Mouse (Mus musculus): ENCODE data around the gene C130050O18Rik.

C130050O18Rik gene

DNA sequence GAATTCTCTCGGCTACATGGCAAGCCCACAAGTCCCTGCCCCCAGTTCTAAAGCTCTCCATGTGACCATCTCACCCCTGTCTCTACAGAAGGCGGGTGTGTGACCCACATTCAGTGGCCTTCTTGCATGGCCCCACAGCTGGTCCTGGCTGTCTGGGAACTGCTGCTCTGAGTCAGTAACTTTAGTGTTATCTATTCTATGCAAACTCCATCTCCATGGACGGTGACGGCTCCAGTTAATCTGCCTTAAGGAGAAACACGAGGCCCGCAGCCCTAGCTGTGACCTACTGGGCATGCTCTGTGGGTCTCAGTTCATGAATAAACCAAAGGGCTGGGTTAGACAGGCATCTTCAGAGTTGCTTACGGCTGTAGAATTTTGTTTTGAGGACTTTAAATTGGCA lies 10.7 kb upstream of the C130050O18Rik start:
- in situ Hi-C loops (cut with MboI, MseI) = loop anchor here in 1 of 2 experiments (10.0 kb wide), 1 partner anchor 1430 kb away; no protein-coding TSS in a partner anchor

DNA sequence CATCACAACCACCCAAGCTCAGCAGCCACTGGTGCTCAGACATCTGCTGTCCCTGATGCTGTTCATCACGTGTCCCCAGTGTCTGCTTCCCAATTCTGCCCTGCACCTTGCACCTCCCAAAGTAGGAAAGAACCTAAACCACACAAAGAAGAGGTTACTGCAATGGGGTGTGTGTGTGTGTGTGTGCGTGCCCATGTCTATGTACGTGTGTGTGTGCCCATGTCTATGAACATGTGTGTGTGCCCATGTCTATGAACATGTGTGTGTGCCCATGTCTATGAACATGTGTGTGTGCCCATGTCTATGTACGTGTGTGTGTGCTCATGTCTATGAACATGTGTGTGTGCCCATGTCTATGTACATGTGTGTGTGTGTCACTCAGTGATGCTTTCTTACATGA lies 9.6 kb upstream of the C130050O18Rik start:
- in situ Hi-C loops (cut with MboI, MseI) = loop anchor here in 1 of 2 experiments (10.0 kb wide), 1 partner anchor 1429 kb away; no protein-coding TSS in a partner anchor

DNA sequence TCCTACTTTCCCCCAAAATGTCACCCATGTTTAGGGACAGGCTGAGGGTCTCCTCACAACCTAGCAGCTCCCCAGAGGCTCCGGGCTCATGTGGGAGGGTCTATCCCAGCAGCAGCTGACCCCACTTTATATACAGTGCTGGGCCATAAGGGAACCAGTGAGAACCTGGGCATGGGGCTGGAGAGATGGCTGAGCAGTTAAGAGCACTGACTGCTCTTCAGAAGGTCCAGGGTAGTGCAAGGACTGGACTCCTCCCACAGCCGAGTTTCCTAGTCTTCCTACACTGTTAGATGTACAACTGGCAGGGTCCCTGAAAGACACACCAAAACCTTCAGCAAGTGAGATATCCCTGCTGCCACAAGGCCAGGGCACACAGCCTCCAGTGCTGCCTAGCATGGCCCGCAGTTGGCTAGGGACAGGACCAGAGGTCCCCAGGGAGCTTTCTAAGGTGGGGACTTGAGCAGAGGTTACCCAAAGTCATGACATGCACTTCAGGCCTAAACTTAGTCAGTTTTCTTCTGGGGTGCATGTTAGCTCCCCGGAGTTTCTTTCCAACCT lies 7.6 kb upstream of the C130050O18Rik start:
- in situ Hi-C loops (cut with MboI, MseI) = loop anchor here in 1 of 2 experiments (10.0 kb wide), 1 partner anchor 1427 kb away; no protein-coding TSS in a partner anchor

DNA sequence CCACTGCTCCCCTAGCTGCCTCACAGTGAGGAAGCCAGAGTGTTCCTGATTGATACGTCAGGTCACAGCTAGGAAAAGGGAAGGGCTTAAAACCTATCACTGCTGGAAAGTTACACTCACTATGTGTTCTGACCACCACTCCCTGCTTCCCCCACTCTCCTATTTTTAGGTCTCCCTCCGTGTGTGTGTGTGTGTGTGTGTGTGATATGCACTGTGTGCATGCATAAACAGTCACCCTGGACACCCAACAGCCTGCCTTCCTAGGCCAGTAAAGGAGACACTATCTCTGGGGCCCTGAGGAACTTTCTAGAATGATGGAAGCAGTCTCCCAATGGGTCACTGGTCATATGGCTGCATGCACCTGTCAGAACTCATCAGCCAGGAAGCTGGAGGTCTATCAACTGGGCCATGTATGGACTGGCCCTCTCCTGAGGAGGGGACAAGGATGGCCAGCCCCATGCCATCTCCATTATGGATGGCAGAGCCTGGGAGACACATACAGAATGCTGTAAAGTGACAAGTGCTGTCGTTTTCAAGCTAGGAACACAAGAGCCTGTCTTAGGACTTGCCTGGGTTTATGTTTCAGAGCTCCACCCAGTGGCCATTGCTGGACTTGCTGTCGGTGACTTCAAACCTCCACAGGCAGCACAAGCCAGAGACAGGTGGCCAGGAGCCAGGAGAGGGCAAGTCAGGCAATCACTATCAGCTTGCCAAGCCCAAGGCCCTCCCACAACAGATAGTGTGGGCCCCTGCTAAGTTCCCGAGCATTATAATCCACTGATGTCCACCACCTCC lies 6.9 kb upstream of the C130050O18Rik start:
- in situ Hi-C loops (cut with MboI, MseI) = loop anchor here in 1 of 2 experiments (10.0 kb wide), 1 partner anchor 1427 kb away; no protein-coding TSS in a partner anchor

DNA sequence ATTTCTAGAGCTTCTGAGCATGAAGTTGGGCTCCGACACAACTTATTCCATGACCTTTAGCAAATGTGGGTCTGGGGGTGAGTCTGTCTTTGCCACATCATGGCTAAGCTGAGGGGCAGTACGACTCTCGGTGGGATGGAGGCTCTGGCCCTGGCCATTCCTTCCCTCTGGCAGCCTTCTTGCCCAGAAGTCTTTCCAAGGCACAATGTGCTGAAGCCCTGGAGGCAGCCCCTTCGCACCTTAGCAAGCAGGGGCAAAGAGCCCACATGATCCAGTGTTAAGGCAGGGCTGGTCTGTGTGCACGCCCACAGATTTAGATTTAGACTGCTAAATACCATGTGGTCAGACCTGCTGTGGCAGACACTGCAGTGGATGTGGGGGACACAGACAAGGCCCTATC lies 6.3 kb upstream of the C130050O18Rik start:
- in situ Hi-C loops (cut with MboI, MseI) = loop anchor here in 1 of 2 experiments (10.0 kb wide), 1 partner anchor 1426 kb away; no protein-coding TSS in a partner anchor

DNA sequence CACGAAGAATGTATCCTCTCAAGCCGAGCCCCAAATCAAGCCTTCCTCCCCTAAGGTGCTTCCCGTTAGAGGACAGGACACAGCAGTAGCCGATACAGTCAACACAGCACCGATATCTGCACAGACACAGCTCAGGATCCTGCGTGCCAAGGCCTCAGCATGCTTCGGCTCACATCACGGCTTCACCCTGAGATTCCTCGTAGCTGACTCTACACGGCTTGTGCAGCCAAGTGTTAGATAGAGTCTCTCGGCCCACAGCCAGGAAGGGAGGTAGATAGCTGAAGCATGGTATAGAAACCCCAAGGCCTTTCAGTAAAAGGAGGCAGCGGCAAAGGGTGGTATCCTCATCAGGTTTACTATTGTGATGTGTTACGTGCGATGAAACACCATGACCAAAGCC lies 5.1 kb upstream of the C130050O18Rik start:
- in situ Hi-C loops (cut with MboI, MseI) = loop anchor here in 1 of 2 experiments (10.0 kb wide), 1 partner anchor 1425 kb away; no protein-coding TSS in a partner anchor

DNA sequence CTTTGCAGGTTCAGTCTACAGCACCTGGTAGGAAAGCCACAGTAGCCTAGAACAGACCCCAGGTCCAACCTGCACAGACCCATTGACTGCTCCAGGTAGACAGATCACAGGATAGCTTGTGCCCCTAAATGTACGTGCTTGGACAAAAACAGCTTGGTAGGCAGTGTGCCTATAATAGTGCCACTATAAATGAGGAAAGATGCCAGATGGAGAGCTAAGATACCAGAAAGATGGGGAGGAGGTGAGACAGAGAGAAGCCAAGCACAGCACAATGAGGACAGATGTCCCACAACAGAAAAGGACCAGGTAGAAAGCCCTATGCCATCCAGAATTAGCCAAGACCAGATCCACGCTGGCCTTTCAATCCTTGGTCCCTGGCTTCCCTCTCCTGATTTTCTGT lies 3.0 kb upstream of the C130050O18Rik start:
- in situ Hi-C loops (cut with MboI, MseI) = no loop called here

DNA sequence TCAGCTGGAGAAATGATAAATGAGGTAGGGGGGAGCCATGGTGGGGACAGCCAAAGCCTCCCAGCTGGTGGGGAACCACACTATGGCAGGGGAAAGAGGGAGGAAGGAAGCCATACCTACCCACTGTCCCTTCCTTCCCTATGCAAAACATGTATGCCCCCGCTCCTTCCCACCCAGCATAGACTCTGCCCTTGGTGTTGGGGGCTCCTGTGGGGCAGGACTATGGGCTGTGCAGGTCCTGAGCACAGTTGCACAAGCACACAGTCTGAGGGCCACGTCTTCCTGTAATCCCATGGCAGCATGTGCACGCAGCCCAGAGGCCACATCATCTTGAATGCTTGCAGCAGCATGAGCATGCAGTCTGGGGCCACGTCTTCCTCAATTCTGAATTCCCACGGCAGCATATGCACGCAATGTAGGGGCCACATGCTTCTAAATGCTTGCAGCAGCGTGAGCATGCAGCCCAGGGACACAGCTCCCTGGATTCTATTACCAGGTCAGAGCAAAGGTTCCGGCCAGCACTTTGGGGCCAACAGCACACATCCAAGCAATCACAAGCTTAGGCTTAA lies 1.3 kb upstream of the C130050O18Rik start:
- in situ Hi-C loops (cut with MboI, MseI) = no loop called here

DNA sequence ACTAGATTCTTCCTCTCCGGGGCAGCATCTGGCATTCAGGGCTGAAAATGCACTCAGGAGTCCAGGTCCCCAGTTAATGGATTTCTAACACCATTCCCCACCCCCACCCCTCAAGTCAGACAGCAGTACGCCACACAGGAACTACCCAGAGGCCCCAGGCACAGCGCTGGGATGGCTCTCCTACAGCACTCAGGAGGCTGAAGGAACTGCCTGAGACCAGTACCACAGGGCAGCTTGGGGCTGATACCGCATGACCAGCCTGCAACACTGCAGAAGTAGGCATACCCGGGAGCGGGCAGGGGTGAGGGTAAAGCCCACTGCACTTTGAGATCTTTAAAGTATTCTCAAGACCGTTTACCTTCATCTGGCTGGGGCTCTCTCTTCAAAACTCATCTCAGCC lies 398 bp downstream of the C130050O18Rik start:
- in situ Hi-C loops (cut with MboI, MseI) = no loop called here

DNA sequence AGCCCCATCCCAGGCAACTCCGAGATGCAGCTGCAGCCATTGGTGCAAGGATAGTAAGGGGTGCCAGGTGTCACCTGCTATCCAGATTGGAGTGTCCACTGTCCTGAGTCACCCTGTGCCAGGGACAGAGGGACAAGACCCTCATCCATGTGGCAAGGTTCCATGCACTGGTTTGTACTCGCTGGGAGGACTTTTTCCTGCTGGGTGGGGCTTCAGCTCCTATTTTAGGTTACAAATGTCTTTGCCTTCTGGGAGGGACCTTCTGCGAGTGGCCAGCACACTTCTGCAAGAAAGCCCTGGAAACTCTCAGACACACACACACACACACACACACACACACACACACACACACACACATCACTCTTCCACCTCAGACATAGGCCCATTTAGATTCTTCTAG lies 873 bp downstream of the C130050O18Rik start:
- in situ Hi-C loops (cut with MboI, MseI) = no loop called here

DNA sequence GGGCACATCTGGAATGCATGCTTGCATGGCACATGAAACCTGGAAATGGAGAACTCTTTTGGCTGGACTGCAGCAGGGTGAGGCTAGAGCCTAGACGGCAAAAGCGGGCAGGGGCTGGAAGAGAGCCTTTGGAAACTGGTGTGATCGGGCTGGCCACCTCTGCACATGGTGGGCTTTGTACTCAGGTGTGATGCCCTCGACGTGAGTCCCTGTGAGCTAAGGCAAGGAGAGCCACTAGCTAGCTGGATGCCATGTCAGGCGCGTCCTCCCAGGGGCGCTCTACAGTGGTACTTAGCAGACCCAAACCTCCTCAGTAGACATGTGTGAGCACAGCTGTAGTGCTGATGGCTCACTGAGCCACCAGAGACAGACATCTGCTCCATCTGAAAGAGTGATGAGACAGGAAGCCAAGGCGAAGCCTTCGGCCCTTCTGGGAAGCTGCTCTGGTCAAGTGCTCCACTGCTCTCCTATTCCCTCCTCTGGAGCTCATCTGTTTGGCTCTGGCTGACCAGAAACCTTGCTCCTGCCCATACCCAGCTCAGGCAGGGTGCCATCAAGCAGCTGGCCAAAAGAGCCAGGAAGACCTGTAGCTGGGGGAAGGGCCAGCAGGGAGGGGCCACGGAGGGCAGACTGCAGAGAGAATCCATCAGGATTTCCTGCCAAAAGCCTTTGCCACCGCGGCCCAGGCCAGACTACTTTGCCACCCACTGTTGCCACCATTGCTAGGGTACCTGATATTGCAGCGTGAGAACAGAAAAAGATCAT lies 2.2 kb downstream of the C130050O18Rik start:
- in situ Hi-C loops (cut with MboI, MseI) = no loop called here

DNA sequence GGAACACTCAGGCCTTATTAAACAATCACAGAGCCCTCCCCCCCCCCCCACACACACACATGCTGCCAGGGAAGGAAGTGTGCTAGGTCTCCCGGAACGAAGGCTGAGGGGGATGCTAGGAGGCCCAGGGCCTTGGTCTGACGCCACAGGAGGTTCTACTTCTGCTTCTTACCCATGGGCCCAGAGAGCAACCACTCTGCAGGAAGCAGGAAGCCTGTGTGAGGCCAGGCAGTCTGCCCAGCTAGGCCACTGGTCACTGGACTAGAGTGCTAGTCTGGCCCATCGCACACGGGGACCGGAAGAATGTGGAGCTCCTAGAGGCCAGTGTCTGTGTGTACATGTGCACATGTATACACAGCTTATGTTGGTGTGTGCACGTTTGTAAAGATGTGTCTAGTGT lies 3.4 kb downstream of the C130050O18Rik start:
- in situ Hi-C loops (cut with MboI, MseI) = no loop called here

DNA sequence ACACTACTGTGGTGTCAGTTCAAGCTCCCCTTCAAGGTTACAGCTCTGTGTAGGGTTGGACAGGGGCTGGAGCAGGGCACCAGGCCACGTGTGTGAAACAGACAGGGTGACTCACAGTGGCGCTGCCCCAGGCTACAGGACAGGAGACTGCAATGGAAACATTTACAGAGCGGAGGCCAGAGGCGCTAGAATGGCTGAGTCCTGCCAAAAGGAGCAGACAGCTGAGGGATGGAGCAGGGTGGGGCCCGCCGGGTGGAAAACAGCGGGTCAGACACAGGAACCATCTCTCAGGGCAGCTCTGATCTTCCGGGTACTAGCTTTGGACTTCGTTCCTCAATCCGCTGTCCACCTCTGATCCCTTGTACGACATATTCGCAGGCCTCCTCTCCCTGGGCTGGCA lies 4.3 kb downstream of the C130050O18Rik start:
- in situ Hi-C loops (cut with MboI, MseI) = no loop called here

DNA sequence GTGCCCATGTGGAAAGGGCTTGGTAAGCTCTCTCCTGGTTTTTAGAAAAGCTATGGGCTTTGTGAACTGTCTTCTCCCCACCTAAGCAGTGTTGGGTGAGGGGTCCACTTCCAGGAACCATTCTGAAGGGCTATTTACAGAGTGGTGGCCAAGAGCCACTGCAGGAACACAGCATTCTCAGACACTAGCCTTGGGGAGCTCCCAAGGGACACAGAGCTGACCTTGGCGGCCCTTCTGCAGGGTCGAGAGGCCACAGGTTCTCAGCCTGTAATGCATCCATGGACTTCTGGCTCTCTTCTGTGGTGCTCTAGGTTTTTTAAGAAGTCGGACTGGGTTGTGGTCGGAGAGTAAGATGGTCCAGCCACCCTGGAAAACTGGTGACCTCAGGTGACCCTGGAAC lies 5.0 kb downstream of the C130050O18Rik start:
- in situ Hi-C loops (cut with MboI, MseI) = loop anchor here (5.0 to 10.0 kb wide), 2 partner anchors 48 to 1475 kb away; no protein-coding TSS in a partner anchor

DNA sequence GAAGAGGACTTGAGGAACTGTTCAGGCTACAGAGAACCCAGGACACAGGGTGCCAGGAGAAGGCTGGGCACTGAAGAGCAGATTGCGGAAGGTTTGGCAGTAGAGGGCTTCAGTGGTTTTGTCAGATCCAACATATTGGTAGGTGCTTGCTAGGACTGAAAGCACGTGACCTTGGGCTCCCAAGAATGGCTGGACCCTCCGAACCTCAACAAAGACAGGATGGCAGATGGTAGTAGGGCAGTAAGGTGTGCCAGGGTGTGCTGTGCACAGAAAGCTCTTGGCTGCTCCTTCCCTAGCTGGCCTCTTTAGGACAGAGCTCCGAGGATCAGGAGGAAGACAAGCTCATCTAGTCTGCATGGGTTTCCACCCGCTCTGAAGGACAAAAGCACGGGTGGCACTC lies 6.0 kb downstream of the C130050O18Rik start:
- in situ Hi-C loops (cut with MboI, MseI) = loop anchor here (5.0 to 10.0 kb wide), 2 partner anchors 49 to 1474 kb away; no protein-coding TSS in a partner anchor

DNA sequence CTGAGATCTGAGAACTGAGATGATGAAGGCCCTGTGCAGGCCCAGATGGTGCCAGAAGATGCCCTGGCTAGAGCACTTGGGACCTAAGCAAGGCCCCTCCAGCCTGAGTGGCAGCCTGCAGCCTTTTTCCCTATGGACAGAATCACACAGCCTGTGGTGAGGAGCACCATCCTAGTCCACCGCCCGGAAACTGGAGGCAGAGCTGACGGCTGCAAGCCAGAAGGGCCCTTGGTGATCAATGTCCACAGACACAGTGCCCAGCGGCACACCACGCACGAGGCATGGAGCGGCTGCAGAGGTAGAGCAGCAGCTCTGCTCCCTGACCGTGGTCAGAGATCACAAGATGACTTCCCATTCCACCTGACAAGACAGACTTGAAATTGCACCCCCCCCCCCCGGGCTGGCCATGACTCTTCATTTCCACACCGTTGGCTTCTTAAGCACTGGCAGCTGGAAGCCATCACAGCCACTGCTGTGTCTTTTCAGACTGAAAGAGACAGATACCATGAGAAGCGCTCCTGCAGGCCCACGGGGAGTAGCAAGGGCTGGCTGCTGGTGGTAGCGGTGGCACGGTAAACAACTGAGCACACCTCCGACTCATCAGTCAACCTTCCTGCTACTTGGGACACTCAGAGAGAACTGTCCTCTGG lies 6.7 kb downstream of the C130050O18Rik start:
- in situ Hi-C loops (cut with MboI, MseI) = loop anchor here (5.0 to 10.0 kb wide), 2 partner anchors 49 to 1473 kb away; no protein-coding TSS in a partner anchor

DNA sequence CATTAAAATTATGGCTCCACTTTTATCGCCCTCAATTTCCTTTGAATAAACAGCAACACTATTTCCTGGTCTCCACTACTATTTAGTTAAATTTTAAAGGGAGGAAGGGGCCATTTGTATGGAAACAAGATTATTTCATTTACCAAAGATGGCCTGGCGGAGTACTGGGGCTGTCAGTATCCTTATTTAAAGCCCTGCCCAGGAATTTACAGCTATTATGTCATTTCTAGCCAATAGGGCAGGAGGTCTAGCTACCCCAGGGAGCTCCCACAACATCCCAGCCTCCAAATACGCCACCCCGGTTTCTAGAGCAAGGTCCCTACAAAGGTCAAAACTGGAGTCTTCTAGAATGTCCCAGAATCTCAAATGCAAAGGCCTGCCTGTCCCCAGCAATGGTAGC lies 8.5 kb downstream of the C130050O18Rik start:
- in situ Hi-C loops (cut with MboI, MseI) = loop anchor here (5.0 to 10.0 kb wide), 2 partner anchors 51 to 1471 kb away; no protein-coding TSS in a partner anchor

DNA sequence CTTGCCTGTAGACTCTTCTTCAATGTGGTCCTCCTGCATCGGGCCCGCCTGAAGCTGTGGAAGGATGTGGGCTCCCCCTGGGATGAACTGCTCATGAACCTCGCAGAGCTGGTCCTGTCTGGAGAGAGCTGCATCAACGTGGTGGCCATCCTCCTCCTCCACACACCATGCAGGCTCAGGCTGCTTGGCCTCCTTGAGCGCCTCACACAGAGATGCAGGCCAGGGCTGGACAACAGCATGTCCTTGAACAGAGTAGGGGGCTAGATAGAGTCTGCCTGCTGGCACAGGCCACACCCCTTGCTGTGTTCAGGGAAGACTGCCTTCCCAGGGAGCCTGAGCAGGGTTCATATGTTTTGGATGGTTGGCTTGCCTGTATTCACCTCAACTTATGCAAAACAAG lies 9.9 kb downstream of the C130050O18Rik start:
- in situ Hi-C loops (cut with MboI, MseI) = loop anchor here in 1 of 2 experiments (10.0 kb wide), 1 partner anchor 1470 kb away; no protein-coding TSS in a partner anchor

DNA sequence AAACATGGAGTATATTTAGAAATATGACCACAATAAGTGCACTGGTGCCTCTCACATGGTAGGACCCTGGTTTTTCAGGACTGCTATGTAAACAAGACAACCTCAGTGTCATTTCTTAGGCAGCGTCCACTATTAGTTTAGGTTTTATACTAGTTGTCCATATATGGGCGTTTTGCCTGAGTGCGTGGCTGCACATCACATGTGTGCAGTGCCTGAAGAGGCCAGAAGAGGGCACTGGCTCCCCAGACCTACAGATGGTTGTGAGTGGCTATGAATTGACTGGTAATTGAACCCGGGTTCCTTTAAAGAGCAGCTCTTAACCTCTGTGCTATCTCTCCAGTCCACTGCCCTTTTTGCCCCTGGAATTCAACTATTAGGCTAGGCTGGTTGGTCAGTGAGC lies 11.9 kb downstream of the C130050O18Rik start:
- in situ Hi-C loops (cut with MboI, MseI) = loop anchor here in 1 of 2 experiments (10.0 kb wide), 1 partner anchor 1468 kb away; no protein-coding TSS in a partner anchor

DNA sequence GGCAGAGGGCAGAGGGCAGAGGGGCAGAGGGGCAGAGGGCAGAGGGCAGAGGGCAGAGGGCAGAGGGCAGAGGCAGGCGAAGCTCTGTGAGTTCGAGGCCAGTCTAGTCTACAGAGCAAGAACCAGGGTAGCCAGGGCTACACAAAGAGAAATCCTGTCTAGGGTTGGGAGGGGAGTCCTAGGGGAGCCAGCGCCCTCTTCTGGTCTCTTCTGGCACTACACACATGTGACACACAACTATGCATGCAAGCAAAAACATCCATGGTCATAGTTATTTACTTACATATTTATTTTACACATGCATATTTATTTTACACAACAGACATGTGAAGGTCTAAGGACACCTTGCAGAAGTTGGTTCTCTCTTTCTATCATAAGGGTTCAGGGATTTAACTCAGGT lies 12.4 kb downstream of the C130050O18Rik start:
- in situ Hi-C loops (cut with MboI, MseI) = loop anchor here in 1 of 2 experiments (10.0 kb wide), 1 partner anchor 1467 kb away; no protein-coding TSS in a partner anchor

Data from T-helper 17 cell (primary cell).